Comparison of ENCODE assay signal across 8 mouse cellular contexts in the genomic region with DNA sequence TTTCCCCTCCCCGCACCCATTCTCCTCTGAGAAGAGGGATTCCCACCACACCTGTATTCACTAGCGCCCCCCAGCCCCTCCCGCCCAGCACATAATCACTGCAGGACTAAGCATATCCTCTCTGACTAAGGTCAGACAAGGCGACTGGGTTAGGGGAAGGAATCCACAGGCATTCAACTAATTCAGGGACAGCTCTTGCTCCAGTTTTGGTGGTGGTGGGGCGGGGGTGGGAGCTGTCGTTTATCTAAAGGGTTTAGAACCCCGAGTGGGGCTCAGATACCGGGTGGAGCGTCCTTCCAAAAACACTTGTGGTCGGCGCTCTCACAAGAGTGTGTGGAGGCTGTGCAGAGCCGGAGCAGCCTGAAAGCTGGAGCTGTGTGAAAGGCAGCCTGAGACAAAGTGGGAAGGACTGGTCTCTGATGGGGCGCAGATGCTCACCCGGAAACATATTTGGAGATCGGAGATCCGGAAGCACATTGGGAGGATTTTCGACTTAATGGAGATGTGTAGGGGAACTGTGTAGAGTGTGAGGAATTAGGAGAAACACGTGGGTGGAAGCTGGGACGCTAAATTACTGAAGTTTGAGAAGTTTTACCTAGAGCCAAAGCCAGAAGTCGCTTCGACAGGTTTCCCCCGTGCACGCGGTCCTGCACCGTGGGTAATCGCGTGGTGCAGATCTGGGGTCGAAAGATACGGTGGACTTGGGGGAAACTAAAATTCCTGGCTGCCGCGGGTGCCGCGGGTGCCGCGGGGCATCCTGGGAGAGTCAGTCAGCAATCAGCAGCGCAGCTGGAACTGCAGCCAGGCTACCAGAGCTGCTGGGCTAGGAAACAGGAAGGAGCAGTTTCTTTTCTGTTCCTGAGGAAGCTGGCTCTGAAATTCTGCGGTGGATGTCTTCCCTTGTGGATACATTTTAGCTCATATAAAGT. TPM values are rescaled to one million over a fixed set of nuclear protein-coding genes. Genes with fewer than 3 reads are reported as not detected.
DNase-seq lines count a peak whose midpoint lies in the region; ATAC-seq and TF ChIP-seq lines count a peak whose summit lies in the region.

No protein-coding gene starts in this region.

- peak; percentile 86 for ATAC-seq in embryonic facial prominence, embryonic 13.5 days (ENCODE audit: insufficient number of reproducible peaks, insufficient read depth, low FRiP score, low TSS enrichment, low read depth)
- ATAC-seq in kidney, embryonic 14.5 days (ENCODE audit: low FRiP score, low TSS enrichment) = peak; percentile 90
- ATAC-seq in liver, embryonic 11.5 days (replicated peaks; ENCODE audit: low FRiP score) = peak; percentile 92
- peak; percentile 89 for ATAC-seq in stomach, embryonic 15.5 days (ENCODE audit: insufficient read depth, low FRiP score, low read depth)

- 0 out of 2 replicates have a peak, but pooled peaks cover 5% of the 10 kb centered on the region for H3K36me3 ChIP-seq in embryonic facial prominence, embryonic 13.5 days
- peaks cover 4% of the 10 kb centered on the region; the same call in 1 of the 2 replicates for H3K36me3 ChIP-seq in heart, embryonic 10.5 days
- no peaks in the 10 kb centered on the region; the same call in 1 of the 2 replicates for H3K36me3 ChIP-seq in kidney, embryonic 14.5 days (ENCODE audit: control insufficient read depth, insufficient read depth, low read length)
- H3K36me3 ChIP-seq in liver, embryonic 11.5 days (ENCODE audit: control insufficient read depth, insufficient read depth, low read length) = no peaks in the 10 kb centered on the region
- no peaks in the 10 kb centered on the region for H3K36me3 ChIP-seq in myocyte (ENCODE audit: control insufficient read depth, insufficient read depth)
- no peaks in the 10 kb centered on the region for H3K36me3 ChIP-seq in stomach, embryonic 15.5 days

- peak overlapping the region; percentile 54 for H3ac ChIP-seq in myocyte (ENCODE audit: control insufficient read depth, insufficient read length)

- no peaks in the 10 kb centered on the region for H3K79me2 ChIP-seq in myocyte (ENCODE audit: control insufficient read depth, insufficient read depth)

- no peaks in the 10 kb centered on the region for H3K27me3 ChIP-seq in embryonic facial prominence, embryonic 13.5 days
- H3K27me3 ChIP-seq in heart, embryonic 10.5 days (ENCODE audit: insufficient read depth, poor library complexity, severe bottlenecking) = no peaks in the 10 kb centered on the region
- H3K27me3 ChIP-seq in kidney, embryonic 14.5 days (ENCODE audit: control insufficient read depth, insufficient read depth, low read length) = no peaks in the 10 kb centered on the region
- H3K27me3 ChIP-seq in liver, embryonic 11.5 days (replicated peaks; ENCODE audit: control insufficient read depth, insufficient read depth, low read length) = no peaks in the 10 kb centered on the region
- H3K27me3 ChIP-seq in myocyte (ENCODE audit: control insufficient read depth, insufficient read depth, insufficient read length) = no peaks in the 10 kb centered on the region
- H3K27me3 ChIP-seq in stomach, embryonic 15.5 days (replicated peaks) = no peaks in the 10 kb centered on the region

- TF ChIP-seq POLR2A in myocyte (IDR thresholded peaks at IDR 0.05; ENCODE audit: insufficient read length, low read depth) = peak; percentile 77

- peak overlapping the region; percentile 95 for H3K27ac ChIP-seq in embryonic facial prominence, embryonic 13.5 days
- peak overlapping the region; percentile 93 for H3K27ac ChIP-seq in heart, embryonic 10.5 days
- peak overlapping the region; percentile 90 for H3K27ac ChIP-seq in kidney, embryonic 14.5 days (ENCODE audit: low read depth, low read length)
- H3K27ac ChIP-seq in liver, embryonic 11.5 days (ENCODE audit: low read depth, low read length) = peak overlapping the region; percentile 83
- H3K27ac ChIP-seq in stomach, embryonic 15.5 days = peak overlapping the region; percentile 96

- H3K4me1 ChIP-seq in embryonic facial prominence, embryonic 13.5 days = no peaks in the 10 kb centered on the region
- no peaks in the 10 kb centered on the region for H3K4me1 ChIP-seq in heart, embryonic 10.5 days
- H3K4me1 ChIP-seq in kidney, embryonic 14.5 days (ENCODE audit: control insufficient read depth, insufficient read depth, low read length) = no peaks in the 10 kb centered on the region
- no peaks in the 10 kb centered on the region for H3K4me1 ChIP-seq in liver, embryonic 11.5 days (replicated peaks; ENCODE audit: control insufficient read depth, insufficient read depth, low read length)
- H3K4me1 ChIP-seq in stomach, embryonic 15.5 days = 0 out of 2 replicates have a peak, but pooled peaks cover 3% of the 10 kb centered on the region

- H3K9me3 ChIP-seq in embryonic facial prominence, embryonic 13.5 days = no peaks in the 10 kb centered on the region
- no peaks in the 10 kb centered on the region for H3K9me3 ChIP-seq in heart, embryonic 10.5 days
- H3K9me3 ChIP-seq in kidney, embryonic 14.5 days (ENCODE audit: control insufficient read depth, low read length) = no peaks in the 10 kb centered on the region
- H3K9me3 ChIP-seq in liver, embryonic 11.5 days (ENCODE audit: control insufficient read depth, low read length) = no peaks in the 10 kb centered on the region
- no peaks in the 10 kb centered on the region for H3K9me3 ChIP-seq in stomach, embryonic 15.5 days

- peak overlapping the region; percentile 73 for H3K9ac ChIP-seq in embryonic facial prominence, embryonic 13.5 days
- peak overlapping the region; percentile 63 for H3K9ac ChIP-seq in kidney, embryonic 14.5 days (ENCODE audit: low read depth, low read length)
- H3K9ac ChIP-seq in liver, embryonic 11.5 days (ENCODE audit: low read depth, low read length) = peak overlapping the region; percentile 78
- peak overlapping the region; percentile 48 for H3K9ac ChIP-seq in stomach, embryonic 15.5 days

- peak; percentile 81 for DNase-seq in A20 (ENCODE audit: low read depth, low spot score)
- DNase-seq in adrenal gland, postnatal 4 days (ENCODE audit: low spot score in 2 of 2) = peak; percentile 30 to 47
- peak; percentile 91 for DNase-seq in heart, embryonic 10.5 days (ENCODE audit: low spot score)
- DNase-seq in liver, embryonic 11.5 days (ENCODE audit: low spot score) = peak; percentile 82

- peak overlapping the region; percentile 57 for H3K4me3 ChIP-seq in embryonic facial prominence, embryonic 13.5 days
- peak overlapping the region; percentile 73 for H3K4me3 ChIP-seq in heart, embryonic 10.5 days
- H3K4me3 ChIP-seq in kidney, embryonic 14.5 days (ENCODE audit: low read length) = peak overlapping the region; percentile 55
- H3K4me3 ChIP-seq in liver, embryonic 11.5 days (ENCODE audit: low read depth, low read length) = peak overlapping the region; percentile 65
- peak overlapping the region; percentile 71 for H3K4me3 ChIP-seq in myocyte
- H3K4me3 ChIP-seq in stomach, embryonic 15.5 days (replicated peaks) = peak overlapping the region; percentile 62

- peak overlapping the region; percentile 67 for H3K4me2 ChIP-seq in embryonic facial prominence, embryonic 13.5 days
- peak overlapping the region; percentile 71 for H3K4me2 ChIP-seq in kidney, embryonic 14.5 days (replicated peaks; ENCODE audit: low read depth, low read length)
- H3K4me2 ChIP-seq in liver, embryonic 11.5 days = peak overlapping the region; percentile 75
- peak overlapping the region; percentile 98 for H3K4me2 ChIP-seq in myocyte (ENCODE audit: low read depth)
- H3K4me2 ChIP-seq in stomach, embryonic 15.5 days = peak overlapping the region; percentile 76

- whole genome bisulfite sequencing in embryonic facial prominence, embryonic 13.5 days = under 1% methylated on average over 37 of the region's 37 CpGs
- under 1% methylated on average over 37 of the region's 37 CpGs for WGBS in heart, embryonic 10.5 days
- under 1% methylated on average over 37 of the region's 37 CpGs for WGBS in kidney, embryonic 14.5 days
- under 1% methylated on average over 37 of the region's 37 CpGs for WGBS in liver, embryonic 11.5 days
- WGBS in stomach, embryonic 15.5 days = under 1% methylated on average over 37 of the region's 37 CpGs

TF ChIP-seq in myocyte, 11 proteins besides CTCF, POLR2A, EP300 and RAD21 (continues in another document):
- TF ChIP-seq MAX (IDR thresholded peaks at IDR 0.05; ENCODE audit: low read depth) (peak; percentile 29), POLR2AphosphoS2 (IDR thresholded peaks at IDR 0.05; ENCODE audit: insufficient read length, low read depth) (peak; percentile 70), MYOG (IDR thresholded peaks at IDR 0.05; ENCODE audit: control insufficient read depth in 1 of 3, insufficient read depth in 1 of 3, insufficient read length in 2 of 3, low read depth in 2 of 3) (peak in 1 of 3 experiments; percentile 34), TCF12 (IDR thresholded peaks at IDR 0.05; ENCODE audit: insufficient read depth, poor library complexity, severe bottlenecking) (no peak)

RNA-seq across cellular contexts. Expression of gene Zfp52, which starts 18.9 kb away (rescaled TPM):
- 10 to 100 TPM; 28.1 to 30.6 TPM for total RNA-seq in adrenal gland, postnatal 4 days (2021)
- 4.3 and 5.0 TPM in 2 replicates for polyA plus RNA-seq in embryonic facial prominence, embryonic 13.5 days (2015; fragmentation: Nextera tagmentation; extraction: Ambion mirVana)
- 2.0 and 2.1 TPM in 2 replicates for polyA plus RNA-seq in heart, embryonic 10.5 days (2016; fragmentation: Nextera tagmentation; extraction: Ambion mirVana)
- 3.0 and 3.6 TPM in 2 replicates for polyA plus RNA-seq in kidney, embryonic 14.5 days (2014; fragmentation: Nextera tagmentation; extraction: Ambion mirVana)
- 1.7 and 2.5 TPM in 2 replicates for polyA plus RNA-seq in liver, embryonic 11.5 days (2014; fragmentation: Nextera tagmentation; extraction: Ambion mirVana)
- 1.9 TPM for polyA plus RNA-seq in myocyte (2012; fragmentation: generic; extraction: Trizol)
- polyA plus RNA-seq in stomach, embryonic 15.5 days (2015; fragmentation: Nextera tagmentation; extraction: Ambion mirVana) = 5.1 and 5.9 TPM in 2 replicates

RNA-seq across cellular contexts. Expression of gene Zfp53, which starts 27.7 kb away (rescaled TPM):
- total RNA-seq in adrenal gland, postnatal 4 days (2021) = 1 to 10 TPM; 6.9 to 7.5 TPM
- polyA plus RNA-seq in embryonic facial prominence, embryonic 13.5 days (2015; fragmentation: Nextera tagmentation; extraction: Ambion mirVana) = 9.5 and 10.5 TPM in 2 replicates
- polyA plus RNA-seq in heart, embryonic 10.5 days (2016; fragmentation: Nextera tagmentation; extraction: Ambion mirVana) = 6.4 and 8.0 TPM in 2 replicates
- 9.4 and 14.1 TPM in 2 replicates for polyA plus RNA-seq in kidney, embryonic 14.5 days (2014; fragmentation: Nextera tagmentation; extraction: Ambion mirVana)
- polyA plus RNA-seq in liver, embryonic 11.5 days (2014; fragmentation: Nextera tagmentation; extraction: Ambion mirVana) = 7.5 and 7.8 TPM in 2 replicates
- 1.5 TPM for polyA plus RNA-seq in myocyte (2012; fragmentation: generic; extraction: Trizol)
- polyA plus RNA-seq in stomach, embryonic 15.5 days (2015; fragmentation: Nextera tagmentation; extraction: Ambion mirVana) = 13.4 and 13.5 TPM in 2 replicates

RNA-seq across cellular contexts. Expression of gene Zfp948, which starts 50.3 kb away (rescaled TPM):
- total RNA-seq in adrenal gland, postnatal 4 days (2021) = 10 to 100 TPM; 13.7 to 15.5 TPM
- polyA plus RNA-seq in embryonic facial prominence, embryonic 13.5 days (2015; fragmentation: Nextera tagmentation; extraction: Ambion mirVana) = 15.2 and 15.9 TPM in 2 replicates
- polyA plus RNA-seq in heart, embryonic 10.5 days (2016; fragmentation: Nextera tagmentation; extraction: Ambion mirVana) = 15.6 and 19.0 TPM in 2 replicates
- polyA plus RNA-seq in kidney, embryonic 14.5 days (2014; fragmentation: Nextera tagmentation; extraction: Ambion mirVana) = 22.8 and 24.3 TPM in 2 replicates
- 13.7 and 14.9 TPM in 2 replicates for polyA plus RNA-seq in liver, embryonic 11.5 days (2014; fragmentation: Nextera tagmentation; extraction: Ambion mirVana)
- 2.0 TPM for polyA plus RNA-seq in myocyte (2012; fragmentation: generic; extraction: Trizol)
- 16.0 and 16.3 TPM in 2 replicates for polyA plus RNA-seq in stomach, embryonic 15.5 days (2015; fragmentation: Nextera tagmentation; extraction: Ambion mirVana)

Comparison
In these comparisons a context has a peak if more than half of its experiments do, and no peak if none do; other contexts are left out.
1. Peak in every context shown above with its lines: DNase-seq, ATAC-seq, H3K4me3 ChIP-seq and H3K27ac ChIP-seq.
2. DNase-seq: peak in every context shown above with its lines; median percentile 91 in heart, embryonic 10.5 days; 82 in liver, embryonic 11.5 days; 81 in A20; 38 in adrenal gland, postnatal 4 days.